Mouse (Mus musculus) T-helper 1 cell (primary cell): ENCODE results near the gene Cog7.

Experiments used
- in situ Hi-C: fragments of 300-600 bp; cut with MboI, MseI; formaldehyde crosslinking; loops from one replicate; pipeline ENCODE4 v1.15.1; 2025; ENCODE audit warnings: high pct_unique_total_duplicates

Gene Cog7

DNA sequence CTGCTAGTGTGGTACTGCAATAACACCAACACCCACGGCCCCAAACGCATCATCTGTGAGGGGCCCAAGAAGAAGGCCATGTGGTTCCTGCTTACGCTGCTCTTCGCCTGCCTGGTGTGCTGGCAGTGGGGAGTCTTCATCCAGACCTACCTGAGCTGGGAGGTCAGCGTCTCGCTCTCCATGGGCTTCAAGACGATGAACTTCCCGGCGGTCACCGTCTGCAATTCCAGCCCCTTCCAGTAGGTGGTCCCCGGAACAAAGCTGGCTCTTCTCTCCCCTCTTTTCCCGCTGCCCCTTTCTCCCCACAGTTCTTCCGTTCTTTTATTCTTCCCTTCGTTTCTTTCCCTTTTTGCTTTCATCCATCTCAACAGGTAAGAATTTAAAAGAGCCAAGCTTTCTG, 82.2 kb downstream of the Cog7 start:
- in situ Hi-C loops = no loop called here

GRCm38 (mm10) chr7:121896689-121897088, 84.8 kb downstream of the Cog7 start:
- in situ Hi-C loops = no loop called here

DNA sequence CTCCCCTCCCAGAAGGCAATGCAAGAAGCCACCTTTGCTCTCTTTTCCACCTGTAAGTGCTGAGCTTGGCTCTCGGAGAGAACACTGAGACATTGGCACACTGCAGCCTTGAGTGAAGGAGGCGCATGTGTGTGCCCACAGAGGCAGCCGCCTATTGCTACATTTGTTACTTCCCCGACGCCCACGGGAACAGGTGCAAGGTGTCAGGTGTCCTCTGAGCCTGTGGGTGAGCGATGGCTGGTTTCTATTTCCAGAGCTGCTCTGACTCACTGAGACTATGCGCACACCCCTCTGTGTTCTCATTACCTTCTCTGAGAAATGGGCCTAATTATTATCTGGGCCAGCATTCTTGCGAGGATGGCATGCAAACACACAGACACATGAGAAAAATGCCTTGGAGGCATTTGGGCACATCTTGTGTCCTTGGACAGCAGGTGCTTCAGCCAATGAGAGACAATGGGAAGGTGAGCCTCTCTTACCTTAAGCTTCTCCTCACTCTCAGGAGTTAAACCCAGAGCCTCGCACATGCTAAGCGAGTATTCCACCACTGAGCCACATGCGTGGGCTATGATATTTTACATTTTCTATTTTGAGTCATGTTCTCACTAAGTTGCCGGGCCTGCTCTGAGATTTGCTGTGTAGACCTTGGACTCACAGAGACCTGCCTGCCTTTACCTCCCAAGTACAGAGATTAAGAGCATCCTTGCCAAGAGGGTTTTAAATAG, 90.7 kb downstream of the Cog7 start:
- in situ Hi-C loops = no loop called here

DNA sequence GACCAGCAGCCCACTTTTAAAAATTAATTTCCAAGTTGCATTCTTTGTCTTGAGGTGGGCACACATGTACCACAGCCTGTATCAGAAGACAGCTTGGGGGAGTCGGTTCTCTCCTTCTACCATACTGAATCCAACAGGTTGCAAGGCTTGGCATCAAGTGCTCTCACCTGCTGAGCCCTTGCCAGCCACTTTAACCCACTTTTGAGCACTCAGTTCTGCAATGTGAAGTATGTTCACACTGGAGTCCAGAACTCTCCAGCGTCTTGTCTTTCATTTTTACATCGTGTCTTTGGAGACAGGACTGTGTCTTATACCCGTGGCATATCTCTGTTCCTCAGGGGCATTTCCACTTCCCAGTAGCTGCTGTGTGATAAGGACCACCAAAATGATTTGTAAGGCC, 101.3 kb downstream of the Cog7 start:
- in situ Hi-C loops = no loop called here

DNA sequence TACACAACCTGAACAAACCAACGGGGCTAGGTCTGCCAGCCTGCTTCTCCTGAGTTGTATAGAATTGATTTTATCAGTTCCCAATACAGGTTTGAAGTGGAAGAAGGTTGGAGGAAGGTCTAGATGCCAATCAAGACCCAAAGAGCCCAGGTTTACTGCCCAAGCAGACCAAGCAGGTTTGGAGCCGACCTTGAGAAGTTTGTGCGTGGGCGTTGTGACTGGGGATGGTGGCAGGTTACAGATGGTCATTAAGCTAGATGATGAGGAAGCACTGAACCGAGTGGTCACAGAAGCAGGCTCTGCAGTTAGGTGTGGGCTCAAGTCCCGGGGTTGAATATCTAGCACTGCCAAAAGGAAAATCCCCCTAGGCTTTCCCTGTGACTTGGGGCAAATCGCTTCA, 106.7 kb downstream of the Cog7 start:
- in situ Hi-C loops = no loop called here

DNA sequence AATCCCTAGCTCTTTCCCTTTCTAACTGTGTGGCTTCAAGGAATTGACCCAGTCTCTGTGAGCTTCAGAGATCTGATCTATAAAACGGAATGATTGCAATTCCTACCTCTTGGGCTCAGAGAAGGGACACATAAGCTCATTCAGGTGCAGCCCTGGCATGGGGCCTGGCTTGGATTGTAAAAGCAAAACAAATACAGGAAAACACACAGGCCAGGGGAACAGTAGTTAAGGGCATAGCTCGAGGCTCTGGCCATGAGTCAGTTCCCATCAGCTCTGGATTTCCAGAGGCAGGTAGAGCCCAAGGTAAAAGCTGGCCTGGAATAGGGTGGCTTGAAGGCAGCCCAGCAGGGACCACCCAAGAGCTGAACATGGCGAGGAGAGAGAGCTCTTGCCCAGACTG, 107.5 kb downstream of the Cog7 start:
- in situ Hi-C loops = no loop called here

DNA sequence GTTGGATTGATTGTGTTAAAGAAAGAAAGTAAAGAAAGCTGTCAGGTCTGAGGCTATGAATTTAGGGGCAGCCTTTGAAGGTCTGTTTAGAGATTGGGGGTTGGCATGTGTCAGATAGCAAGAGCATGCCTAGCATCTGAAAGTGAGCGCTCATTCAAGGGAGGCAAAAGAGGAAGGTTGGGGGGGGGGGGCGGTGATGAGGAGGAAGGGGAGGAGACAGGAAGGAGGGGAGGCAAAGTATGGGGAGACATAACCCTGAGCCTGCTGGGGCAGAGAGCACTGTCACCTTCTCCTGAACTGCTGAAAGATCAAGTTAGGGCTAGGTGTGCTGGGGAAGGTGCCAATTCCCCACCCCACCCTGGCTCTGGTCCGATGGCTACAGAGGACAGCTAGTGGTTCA, 109.9 kb downstream of the Cog7 start:
- in situ Hi-C loops = no loop called here

GRCm38 (mm10) chr7:121864858-121865585, 116.5 kb downstream of the Cog7 start, which contains the start of gene Scnn1b:
Gene Scnn1b, plus strand, starts transcription at chr7:121865038.
- in situ Hi-C loops = no loop called here

DNA sequence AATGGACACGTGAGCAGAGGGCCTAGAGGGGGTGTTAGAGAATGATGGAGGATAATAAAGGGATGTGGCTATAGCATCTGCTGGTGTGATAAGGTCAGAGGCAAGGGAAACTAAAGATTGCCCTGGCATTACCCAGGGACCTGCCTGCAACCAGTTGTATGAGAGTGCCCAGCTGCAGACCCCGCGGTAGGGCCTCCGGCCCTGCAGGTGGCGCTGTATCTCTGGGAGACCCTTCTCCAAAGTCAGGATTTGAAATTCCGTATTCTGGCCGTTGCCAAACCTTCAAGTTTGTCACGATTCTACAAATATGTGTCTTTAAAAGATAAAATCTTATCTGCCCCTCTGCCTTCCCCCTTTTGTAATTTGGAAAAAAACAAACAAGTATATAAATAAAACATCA, 122.6 kb downstream of the Cog7 start:
- in situ Hi-C loops = no loop called here

DNA sequence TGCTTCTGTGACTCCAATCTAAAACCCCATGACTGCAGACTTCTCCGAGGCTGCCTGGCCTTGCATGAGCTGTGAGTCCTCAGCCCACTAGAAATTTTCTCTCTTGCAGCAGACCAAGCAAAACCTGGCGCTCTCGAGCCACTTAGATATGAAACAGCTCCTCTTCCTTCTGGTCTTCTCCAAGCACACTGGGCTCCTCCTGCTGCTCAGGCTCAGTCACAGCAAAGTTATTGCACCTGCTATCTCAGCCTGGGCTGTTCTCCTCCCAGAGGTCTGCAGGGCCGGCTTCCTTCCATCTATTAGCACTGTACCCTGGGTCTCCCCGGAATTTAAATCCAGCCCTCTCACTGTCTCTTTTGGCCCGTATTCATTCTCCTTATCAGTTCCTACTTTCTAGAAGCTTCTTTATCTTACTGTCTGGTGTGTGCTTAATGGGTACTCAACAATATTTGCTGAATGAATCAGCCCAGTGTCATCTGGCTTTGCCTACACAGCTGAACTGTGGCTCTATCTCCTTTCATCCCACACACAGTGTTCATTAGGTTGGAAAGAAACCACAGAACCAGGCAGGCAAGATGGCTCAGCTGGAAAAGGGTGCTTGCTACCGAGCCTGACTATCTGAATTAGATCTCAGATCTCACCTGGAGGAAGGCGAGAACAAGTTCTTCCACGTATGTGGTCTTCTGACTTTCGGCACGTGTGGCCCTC, 124.2 kb downstream of the Cog7 start:
- in situ Hi-C loops = no loop called here

GRCm38 (mm10) chr7:121848537-121849168, 132.9 kb downstream of the Cog7 start:
- in situ Hi-C loops = no loop called here

- in situ Hi-C loops = no loop called here
Measured at GRCm38 (mm10) chr7:121845964-121846363, 135.5 kb downstream of the Cog7 start.

GRCm38 (mm10) chr7:121842234-121842633, 139.3 kb downstream of the Cog7 start:
- in situ Hi-C loops = loop anchor here (5.0 kb wide), 2 partner anchors 65 to 100 kb away; no protein-coding TSS in a partner anchor

DNA sequence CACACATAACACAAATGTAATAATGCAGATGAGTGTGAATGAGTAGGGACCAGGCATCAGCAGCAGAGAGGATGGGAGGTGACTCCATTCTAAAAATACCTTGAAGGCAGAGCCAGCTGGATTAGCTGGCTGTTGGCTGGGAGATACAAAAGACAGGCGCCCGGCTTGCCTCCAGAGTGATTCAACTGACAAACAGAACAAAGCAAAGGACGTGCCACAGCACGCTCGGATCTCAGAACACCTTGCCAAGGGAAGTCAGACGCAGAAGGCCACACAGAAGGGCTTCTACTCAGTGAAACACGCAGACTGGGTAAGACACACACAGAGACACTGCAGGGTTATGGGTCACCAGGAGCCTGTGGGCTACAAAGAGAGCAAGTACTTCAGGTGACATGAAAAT, 140.7 kb downstream of the Cog7 start:
- in situ Hi-C loops = loop anchor here (5.0 kb wide), 2 partner anchors 66 to 99 kb away; no protein-coding TSS in a partner anchor

- in situ Hi-C loops = no loop called here
Measured at GRCm38 (mm10) chr7:121836827-121837226, 144.7 kb downstream of the Cog7 start.

- in situ Hi-C loops = no loop called here
Measured at GRCm38 (mm10) chr7:121835392-121835791, 146.1 kb downstream of the Cog7 start.
